Mouse (Mus musculus): Measurements from ENCODE around the gene Brpf3.

DNA sequence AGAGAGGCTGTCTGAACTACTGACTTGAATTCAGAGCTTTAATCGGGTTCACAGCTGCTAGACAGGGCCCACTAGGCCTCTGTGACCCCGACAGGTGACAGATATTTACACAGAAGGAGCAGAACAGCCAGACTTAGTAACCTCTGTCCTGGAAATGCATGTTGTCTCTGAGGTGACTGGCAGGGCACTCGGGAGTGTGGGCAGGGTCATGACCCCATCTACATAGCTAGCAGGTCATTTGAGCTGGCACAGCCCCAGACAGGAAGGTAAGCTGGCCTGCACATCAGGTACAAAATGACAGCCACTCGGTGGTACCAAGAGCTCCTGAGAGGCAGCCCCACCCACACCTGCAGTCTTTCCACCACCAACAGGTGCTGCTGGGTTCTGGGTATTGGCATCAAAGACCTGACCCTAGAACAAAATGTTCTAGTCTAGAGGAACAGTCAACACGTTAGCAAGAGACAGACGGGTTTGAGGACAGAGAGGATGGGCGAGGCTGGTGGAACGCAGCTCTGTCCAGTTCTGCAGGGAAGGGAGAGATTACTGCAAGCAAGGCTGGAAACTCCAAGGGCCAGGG is 40.1 kb upstream of the Brpf3 start:
- TF ChIP-seq UBTF (IDR thresholded peaks at IDR 0.05; ENCODE audit: low read depth, low read length) (no peak), USF2 (conservative IDR thresholded peaks at IDR 0.05; ENCODE audit: low read depth, low read length) (no peak), KAT2A (IDR thresholded peaks at IDR 0.05; ENCODE audit: insufficient replicate concordance, low read length) (no peak), USF1 (IDR thresholded peaks at IDR 0.05; ENCODE audit: low read depth, low read length) (no peak), TCF12 (IDR thresholded peaks at IDR 0.05; ENCODE audit: low read depth, low read length) (no peak), ZMIZ1 (IDR thresholded peaks at IDR 0.05; ENCODE audit: low read depth, low read length) (no peak), ETS1 (conservative IDR thresholded peaks at IDR 0.05; ENCODE audit: low read depth, low read length) (no peak), CTCF (conservative IDR thresholded peaks at IDR 0.05 in 1 of 2, IDR thresholded peaks at IDR 0.05 in 1 of 2; ENCODE audit: low read depth in 2 of 2, low read length in 2 of 2) (no peak), MAX (IDR thresholded peaks at IDR 0.05; ENCODE audit: low read length) (no peak), EP300 (IDR thresholded peaks at IDR 0.05; ENCODE audit: low read length) (no peak), NELFE (IDR thresholded peaks at IDR 0.05; ENCODE audit: low read depth, low read length) (no peak), BHLHE40 (IDR thresholded peaks at IDR 0.05; ENCODE audit: low read depth, low read length) (no peak), CHD2 (IDR thresholded peaks at IDR 0.05; ENCODE audit: low read length) (no peak)
